Mouse (Mus musculus): ENCODE data around the gene Csmd2.
"Not testable (repeated sequence)": the region's sequence is repeated elsewhere in the genome, so short reads cannot be mapped to it uniquely, and the experiment has no call there.

Gene Csmd2

DNA sequence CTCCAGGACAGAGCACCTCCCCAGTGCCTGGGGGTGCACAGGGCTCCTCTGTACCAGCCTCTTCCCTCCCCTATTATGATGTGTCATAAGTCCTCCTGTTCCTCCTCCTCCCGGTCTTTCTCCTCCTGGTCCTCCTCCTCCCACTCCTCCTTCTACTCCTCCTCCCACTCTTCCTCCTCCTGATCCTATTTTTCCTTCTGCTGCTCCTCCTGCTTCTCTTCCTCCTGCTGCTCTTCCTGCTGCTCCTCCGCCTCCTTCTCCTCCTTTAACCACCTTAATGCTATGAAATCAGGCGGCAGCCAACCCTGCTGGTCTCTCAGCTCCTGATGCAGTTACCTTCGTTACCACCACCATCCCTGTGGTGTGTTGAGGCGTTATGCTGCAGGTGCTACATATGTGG is 522.2 kb downstream of the Csmd2 start:
- DNase-seq, result peak; percentile 44

DNA sequence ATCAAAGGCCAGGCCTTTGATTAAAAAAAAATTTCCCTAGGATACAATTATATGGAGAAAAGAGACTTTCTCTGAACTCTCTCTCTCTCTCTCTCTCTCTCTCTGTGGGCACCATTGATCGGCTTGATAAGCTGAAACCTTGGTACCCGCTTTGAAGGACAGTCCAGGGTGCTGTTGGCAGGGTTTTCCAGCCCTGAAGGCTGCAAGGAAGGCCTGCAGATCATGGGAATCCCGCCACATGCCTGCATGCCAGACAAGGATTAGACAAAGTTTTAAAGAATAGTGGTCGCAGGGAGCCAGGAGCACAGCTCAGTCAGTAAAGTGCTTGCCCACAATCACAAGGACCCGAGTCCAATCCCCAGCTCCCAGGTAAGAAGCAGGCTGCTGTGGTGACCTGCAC is 526.8 kb downstream of the Csmd2 start:
- no peak for DNase-seq

DNA sequence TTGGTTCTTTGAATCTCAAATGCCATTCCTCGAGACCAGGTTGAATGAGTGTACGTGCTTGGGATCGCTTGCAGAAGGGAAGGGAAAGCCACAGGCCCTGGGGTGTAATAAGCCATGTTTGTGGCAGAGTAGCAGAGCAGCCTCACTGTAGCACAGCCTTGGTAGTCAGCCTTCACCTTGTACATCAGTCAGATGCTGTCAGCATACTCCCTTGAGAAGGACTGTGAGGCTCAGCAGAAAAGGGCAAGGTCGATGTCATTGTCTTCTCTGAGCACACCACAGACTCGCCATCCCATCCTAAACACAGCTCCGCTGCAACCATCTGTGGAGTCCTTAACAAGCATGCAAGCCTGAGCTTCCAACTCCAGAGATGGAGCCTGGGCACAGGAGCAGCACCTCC is 533.6 kb downstream of the Csmd2 start:
- no peak for DNase-seq

DNA sequence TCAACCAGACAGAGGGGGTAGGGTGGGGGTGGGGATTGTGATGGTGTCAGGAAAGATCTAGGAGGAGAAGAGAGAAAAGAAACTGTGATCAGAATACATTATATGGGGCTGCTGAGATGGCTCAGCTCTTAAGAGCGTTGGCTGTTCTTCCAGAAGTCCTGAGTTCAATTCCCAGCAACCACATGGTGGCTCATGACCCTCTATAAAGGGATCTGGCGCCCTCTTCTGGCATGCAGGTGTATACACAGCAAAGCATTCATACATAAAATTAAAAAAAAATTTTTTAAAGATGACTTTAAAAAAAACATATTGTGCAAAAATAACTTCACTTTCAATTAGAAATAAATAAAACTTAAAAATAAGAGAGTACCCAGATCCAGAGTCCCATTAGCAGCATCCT is 555.7 kb downstream of the Csmd2 start:
- no peak for DNase-seq

DNA sequence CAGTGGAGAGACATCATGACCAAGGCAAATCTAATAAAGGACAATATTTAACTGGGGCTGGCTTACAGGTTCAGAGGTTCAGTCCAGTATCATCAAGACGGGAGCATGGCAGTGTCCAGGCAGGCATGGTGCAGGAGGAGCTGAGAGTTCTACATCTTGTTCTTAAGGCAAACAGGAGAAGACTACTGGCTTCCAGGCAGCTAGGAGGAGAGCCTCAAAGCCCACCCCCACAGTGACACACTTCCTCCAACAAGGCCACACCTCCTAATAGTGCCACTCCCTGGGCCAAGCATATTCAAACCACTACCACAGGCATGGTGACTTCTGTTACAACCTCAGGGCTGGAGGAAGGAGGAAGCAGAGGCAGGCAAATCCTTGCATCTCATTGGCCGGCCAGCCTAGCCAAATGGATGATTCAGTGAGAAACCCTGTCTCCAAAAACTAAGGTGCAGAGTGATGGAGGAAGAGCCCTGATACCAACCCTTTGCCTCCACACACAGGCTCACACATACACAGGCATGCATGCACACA is 556.4 kb downstream of the Csmd2 start:
- DNase-seq, result not testable (repeated sequence)

DNA sequence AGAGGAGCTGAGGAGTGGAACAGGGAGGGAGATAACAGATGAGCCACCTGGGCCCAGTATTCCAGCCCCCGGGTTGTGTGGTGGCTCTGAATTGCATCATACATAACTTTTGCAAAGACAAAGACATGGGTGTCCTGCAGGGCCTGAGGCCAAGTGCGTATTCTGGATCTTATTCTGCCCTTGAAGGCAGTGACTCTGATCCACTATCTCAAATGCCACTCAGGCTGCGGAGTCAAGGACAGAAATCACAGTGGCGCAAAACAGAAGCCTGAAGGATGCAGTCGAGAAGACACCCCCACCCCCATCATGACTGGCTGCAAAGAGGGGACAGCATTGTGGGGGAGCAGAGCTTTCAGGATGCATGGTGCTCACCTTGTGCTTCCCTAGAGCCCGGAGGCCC is 563.1 kb downstream of the Csmd2 start:
- DNase-seq, result no peak

DNA sequence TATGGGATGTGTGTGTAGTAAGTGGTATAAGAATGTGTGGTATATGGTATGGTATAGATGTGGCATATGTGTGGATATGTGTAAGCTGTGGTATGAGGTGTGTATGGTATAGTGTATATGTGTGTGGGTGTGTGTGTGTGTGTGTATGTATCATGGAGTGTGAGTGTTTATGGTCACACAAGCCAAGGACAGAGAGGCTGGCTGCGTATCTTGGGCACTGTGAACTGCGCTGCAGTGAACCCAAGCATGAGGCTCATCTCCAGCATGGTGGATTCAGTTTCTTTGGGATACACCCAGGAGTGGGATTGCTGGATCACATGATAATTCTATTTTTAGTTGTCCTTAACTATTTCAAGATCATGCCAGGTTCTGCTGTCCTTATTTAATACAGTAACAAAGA is 566.5 kb downstream of the Csmd2 start:
- no peak for DNase-seq

DNA sequence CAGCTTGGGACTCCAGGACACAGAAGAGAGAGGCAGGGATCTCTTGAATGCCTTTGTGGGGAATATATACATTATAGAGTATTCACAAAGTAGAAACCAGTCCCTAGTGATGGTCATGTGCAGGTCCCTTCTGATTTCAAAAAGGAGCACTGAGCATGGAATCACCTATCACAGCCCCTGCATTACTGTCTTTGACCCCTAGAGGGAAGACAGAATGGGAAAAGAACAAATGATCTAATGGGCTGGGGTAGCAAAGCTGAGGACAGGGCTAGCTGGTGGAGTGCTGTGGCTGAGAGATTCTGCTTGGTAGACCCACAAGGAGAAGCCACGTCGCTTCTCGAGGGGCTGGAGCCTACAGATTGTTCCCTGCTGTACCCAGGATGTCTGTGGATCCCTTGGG is 572.7 kb downstream of the Csmd2 start:
- no peak for DNase-seq

DNA sequence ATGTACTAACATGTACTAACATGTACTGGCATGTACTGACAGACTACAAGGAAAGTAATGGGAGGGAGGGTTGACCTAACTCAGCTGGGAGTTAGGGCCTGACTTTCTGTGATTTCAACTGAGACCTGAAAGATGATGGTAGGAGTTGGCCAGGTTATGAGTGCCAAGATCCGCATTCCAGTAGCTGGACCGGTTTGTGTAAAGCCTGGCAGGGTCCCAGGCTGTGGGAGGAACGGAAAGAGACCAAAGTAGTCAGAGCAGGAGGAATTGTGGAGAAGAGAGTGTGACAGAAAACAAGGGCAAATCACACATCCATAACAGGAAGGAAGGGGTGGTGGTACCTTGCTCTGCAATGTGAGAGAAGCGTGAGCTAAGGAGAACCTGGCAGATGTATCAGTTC is 588.2 kb downstream of the Csmd2 start:
- DNase-seq, result no peak

DNA sequence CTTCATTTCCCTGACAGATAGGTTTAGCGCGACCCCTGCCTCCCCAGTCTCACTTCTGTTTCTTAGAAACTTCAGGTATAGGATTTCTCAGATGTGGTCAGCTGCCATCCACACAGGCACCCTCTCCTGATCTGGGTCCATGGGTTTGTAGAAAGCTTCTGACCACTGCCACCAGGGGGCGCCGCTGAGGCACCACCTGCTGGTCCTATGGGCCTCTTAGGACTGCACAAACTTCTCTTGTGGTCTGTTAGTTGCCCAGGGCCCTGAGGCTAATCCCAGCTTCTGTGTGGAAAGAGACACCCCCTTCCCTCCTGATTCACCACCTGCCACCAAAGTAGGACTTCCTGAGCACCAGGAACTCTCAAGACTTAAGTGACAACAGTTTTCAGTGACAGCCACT is 591.5 kb downstream of the Csmd2 start:
- DNase-seq, result no peak

DNA sequence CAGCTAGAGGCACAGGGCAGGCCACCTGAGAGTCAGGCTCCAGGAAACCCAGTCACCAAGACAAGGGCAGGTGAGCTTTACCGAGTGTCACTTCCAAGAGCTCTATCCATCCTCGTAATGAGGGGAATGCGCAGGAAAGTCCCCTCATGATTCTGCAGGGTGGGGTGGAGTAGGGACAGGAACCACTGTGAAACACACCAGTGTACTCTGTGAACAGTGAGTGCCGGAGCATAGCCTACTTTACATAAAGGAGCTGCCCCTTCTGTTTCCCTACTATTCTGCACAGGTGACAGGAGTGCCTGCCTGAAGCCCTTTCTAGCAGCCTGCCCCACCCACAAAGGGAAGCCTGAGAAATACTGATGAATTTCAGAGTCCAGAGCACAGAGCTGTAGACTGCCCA is 605.6 kb downstream of the Csmd2 start:
- no peak for DNase-seq

DNA sequence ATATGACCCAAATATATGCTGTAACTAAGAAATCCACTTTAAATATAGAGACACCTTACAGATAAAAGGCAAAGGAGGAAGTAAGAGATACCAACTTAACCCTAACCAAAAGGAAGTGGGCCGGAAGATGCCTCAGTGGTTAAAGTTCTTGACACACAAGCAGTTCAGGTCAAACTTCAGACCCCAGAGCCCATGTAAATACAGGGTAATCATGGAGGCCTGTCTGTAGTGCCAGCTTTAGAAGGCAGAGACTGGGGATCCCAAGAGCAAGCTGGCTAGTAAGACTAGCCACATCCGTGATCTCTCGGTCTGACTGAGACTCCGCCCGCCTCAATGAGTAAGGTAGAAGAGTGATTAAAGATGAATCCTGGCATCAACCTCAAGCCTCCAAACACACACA is 606.4 kb downstream of the Csmd2 start:
- no peak for DNase-seq

DNA sequence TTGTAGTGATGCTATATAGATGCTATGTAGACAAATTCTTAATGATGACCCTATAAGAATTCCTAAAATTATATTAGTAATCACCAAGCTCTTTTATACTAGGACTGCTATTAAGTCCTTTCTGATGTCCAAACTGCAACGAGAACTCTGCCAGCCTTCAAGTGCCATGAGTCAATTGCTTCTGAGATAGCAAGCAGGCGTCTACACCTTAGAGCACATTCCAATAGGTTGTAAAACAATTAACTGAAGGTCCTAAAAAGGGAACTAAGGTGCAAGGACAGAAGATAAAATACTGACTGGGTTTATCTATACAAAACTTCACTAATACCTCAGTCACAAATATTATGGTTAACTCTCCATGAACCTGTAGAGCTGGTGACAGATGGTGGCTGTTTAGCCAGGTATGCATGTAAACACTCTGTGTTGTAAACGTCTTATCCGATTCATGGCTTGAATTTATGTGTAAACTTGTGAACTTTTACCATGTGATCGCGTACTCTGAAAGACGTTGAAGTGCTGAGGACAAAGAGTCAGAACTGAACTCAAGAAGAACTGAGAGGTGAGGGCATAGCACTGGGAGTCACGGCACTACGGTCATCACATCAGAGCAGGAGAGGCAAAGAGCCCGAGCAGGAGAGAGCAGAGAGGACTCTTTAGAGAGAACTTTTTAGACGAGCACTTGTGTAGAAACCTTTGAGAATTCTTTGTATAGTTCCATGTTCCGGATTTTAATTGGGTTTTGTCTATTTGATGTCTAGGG is 610.3 kb downstream of the Csmd2 start:
- DNase-seq, result no peak

DNA sequence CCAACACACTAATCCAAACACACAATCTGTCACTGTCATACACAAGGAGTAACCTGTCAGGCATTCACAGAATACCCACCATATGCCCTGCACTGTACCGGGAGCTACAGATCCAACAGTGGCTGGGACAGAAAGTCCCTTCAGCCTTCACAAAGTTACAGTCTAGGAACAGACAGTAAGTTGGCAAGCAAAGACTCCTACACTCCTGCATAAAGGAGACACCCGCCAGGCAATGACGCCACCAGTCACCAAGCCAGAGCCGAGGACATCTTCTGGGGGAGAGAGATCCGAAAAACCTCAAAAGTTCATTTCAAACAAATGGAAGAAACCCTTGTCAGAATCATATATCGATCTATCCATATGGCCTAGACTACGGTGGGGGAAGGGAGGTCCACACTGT is 618.9 kb downstream of the Csmd2 start:
- DNase-seq, result peak; percentile 56

DNA sequence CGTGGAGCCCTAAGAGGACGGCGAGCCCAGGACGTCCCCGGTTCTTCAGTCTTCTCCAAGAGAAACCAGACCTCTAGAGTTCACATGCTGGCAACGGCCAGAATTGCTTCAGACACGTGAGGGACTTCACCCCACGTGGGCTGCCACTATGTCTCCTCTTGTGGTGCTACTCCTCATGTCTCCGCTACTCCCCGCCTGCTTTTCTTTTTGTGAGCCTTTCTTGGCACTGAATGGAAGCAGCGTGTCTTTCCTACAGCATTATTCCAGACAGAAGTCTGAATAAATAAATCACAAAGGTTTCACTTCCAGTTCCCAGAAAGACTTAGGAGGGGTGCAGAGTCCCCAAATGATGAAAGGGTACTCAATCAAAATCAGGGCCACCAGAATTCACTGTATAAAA is 620.0 kb downstream of the Csmd2 start:
- no peak for DNase-seq

DNA sequence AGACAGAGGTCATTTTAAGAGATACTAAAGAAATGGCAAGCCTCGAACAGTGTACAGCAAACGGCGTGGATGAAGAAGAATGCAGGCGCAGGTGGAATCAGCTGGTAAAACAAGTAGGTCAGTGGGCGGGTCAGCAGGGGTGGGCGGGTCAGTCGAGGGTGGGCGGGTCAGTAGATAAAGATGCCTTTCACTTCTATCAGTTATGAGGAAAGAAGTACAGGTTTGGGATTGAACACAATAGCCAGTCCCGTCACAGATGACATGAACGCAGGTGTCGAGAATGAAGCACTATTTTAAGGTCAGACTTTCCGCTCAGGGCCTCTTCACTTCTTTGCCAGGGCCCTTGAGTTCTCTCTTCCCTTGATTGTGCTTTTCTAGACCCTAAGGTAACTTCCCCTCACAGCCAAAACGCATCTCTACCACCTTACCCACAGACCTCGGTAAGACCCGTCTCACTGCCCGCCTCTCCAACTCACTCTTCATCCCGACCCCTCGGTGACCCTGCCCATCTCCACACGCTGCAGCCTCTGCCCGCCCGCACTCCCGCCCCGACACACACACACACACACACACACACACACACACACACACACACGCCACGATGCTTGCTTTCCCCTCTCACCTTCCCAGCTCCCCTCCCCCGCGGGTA is 621.7 kb downstream of the Csmd2 start:
- no peak for DNase-seq

DNA sequence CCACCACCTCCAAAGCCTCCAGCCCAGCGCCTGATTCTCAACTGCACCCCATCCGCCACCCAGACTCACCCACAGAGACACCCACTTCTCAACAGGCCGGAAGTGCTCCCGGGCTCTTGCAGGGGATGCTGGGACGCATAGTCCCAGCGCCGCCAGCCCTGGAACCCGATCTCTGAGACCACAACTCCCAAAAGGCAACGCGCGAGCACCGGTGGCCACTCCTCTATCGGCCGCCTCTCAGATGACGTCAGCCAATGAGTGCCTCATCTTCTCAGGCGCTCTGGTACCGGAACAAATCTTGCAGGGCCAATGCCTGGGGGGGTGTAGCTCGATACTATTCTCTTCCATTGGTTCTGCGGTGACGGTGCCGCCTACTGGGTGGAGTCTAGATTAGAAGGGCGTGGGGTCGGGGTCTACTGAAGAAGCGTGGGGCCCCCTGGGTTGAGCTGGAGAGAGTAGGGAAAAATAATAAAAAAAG is 622.3 kb downstream of the Csmd2 start, which contains the start of gene Zscan20:
Gene Zscan20 (minus strand): TSS at position 174 of the 478 bp plus-strand sequence.
- peak; percentile 100 for DNase-seq

DNA sequence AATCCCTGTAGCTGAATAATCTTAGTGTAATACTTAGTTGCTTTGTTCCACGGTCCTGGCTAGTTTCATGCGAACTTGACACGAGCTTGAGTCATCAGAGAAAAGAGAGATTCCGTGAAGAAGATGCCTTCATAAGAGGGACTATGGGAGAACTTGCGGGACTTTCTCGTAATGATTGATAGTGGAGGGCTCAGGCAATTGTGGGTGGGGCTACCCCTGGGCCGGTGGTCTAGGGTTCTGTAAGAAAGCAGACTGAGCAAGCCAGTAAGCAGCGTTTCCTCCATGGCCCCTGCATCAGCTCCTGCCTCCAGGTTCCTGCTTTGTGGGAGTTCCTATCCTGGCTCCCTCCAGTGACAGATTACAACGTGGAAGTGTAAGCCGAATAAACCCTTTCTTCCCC is 623.0 kb downstream of the Csmd2 start:
- peak; percentile 43 for DNase-seq

DNA sequence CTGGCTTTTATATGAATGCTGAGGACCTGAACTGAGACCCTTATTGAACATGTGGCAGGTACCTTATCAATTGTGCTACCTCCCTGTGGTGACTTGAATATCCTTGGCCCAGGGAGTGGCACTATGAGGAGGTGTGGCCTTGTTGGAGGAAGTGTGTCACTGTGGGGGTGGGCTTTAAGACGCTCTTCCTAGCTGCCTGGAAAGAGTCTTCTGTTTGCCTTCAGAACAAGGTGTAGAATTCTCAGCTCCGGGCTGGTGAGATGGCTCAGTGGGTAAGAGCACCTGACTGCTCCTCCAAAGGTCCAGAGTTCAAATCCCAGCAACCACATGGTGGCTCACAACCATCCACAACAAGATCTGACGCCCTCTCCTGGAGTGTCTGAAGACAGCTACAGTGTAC is 624.1 kb downstream of the Csmd2 start:
- not testable (repeated sequence) for DNase-seq

DNA sequence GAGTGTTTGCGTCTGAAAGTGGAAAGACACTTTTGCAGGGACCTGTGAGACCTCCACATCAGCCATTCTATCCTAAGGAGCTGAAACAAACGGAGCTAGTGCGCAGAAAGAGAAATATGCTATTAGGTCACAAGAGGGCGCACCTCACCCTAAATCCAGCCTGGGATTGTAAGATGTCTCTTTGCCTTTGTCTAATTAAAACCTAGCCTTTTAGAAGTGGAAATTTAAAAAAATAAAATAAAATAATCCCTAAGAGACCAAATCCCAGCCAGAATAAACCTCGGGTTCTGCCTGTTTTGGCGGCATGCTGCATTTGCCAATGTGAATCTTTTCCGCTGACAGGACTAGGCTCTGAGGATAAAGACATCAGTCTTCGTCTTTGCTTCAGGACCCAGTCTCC is 625.7 kb downstream of the Csmd2 start:
- DNase-seq, result no peak

DNA sequence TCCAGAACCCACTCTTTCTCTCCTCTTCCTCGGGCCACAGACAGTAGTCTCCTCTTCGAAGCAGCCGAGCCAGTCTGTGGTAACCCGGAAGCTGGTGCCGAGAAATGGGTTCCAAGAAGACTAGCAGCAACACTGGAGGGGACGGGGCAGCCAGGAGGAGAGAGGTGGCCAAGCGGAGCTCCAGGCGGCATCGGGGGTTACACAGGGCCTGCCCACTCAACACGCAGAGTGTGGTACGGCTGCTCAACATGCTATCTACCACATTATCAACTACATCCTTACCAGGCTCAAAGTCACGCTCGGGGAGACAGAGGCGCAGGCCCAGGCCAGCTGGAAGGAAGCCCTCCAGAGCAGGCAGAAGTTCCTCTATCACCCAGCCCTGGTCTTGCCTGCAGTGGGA is 628.1 kb downstream of the Csmd2 start:
- DNase-seq, result no peak
